Mouse (Mus musculus): ENCODE results near the gene Tbc1d7. TPM values are rescaled to one million over a fixed set of nuclear protein-coding genes. Genes with fewer than 3 reads are reported as not detected.

The Tbc1d7 gene
- polyA plus RNA-seq, 1 experiment, result 4.0 TPM

GRCm38 (mm10) chr13:43182465-43183201, 11.3 kb upstream of the Tbc1d7 start:
- H3K36me3 ChIP-seq (ENCODE audit: control insufficient read depth, insufficient read depth, low read length), result no peaks in the 10 kb centered on the region
- TF ChIP-seq POLR2A (IDR thresholded peaks at IDR 0.05; ENCODE audit: low read depth, low read length), result no peak
- TF ChIP-seq CTCF (IDR thresholded peaks at IDR 0.05; ENCODE audit: extremely low read depth, insufficient read length, insufficient replicate concordance, low read depth, low read length), result peak; percentile 82; the same call in 1 of the 2 replicates
- H3K27ac ChIP-seq (ENCODE audit: insufficient read depth, low read depth, low read length), result no peak overlapping the region
- peaks cover 2% of the 10 kb centered on the region; the same call in 1 of the 2 replicates for H3K4me1 ChIP-seq (ENCODE audit: control insufficient read depth, insufficient read depth, insufficient read length, low read length)
- H3K27me3 ChIP-seq (ENCODE audit: control insufficient read depth, insufficient read depth, low read length), result no peaks in the 10 kb centered on the region
- no peak overlapping the region for H3K4me3 ChIP-seq (ENCODE audit: low read depth, low read length)
- WGBS, result 20% methylated on average over 14 of the region's 14 CpGs

- peaks cover 2% of the 10 kb centered on the region; the same call in 1 of the 2 replicates for H3K4me1 ChIP-seq (ENCODE audit: control insufficient read depth, insufficient read depth, insufficient read length, low read length)
- H3K4me3 ChIP-seq (ENCODE audit: low read depth, low read length), result no peak overlapping the region
- no peak for TF ChIP-seq POLR2A (IDR thresholded peaks at IDR 0.05; ENCODE audit: low read depth, low read length)
- no peak for TF ChIP-seq CTCF (IDR thresholded peaks at IDR 0.05; ENCODE audit: extremely low read depth, insufficient read length, insufficient replicate concordance, low read depth, low read length)
- H3K36me3 ChIP-seq (ENCODE audit: control insufficient read depth, insufficient read depth, low read length), result no peaks in the 10 kb centered on the region
- 48% methylated on average over 7 of the region's 7 CpGs for WGBS
- H3K27ac ChIP-seq (ENCODE audit: insufficient read depth, low read depth, low read length), result no peak overlapping the region
- no peaks in the 10 kb centered on the region for H3K27me3 ChIP-seq (ENCODE audit: control insufficient read depth, insufficient read depth, low read length)
These were observed 9.8 kb upstream of the Tbc1d7 start for GRCm38 (mm10) chr13:43181104-43181503.

- no peaks in the 10 kb centered on the region for H3K36me3 ChIP-seq (ENCODE audit: control insufficient read depth, insufficient read depth, low read length)
- no peaks in the 10 kb centered on the region for H3K27me3 ChIP-seq (ENCODE audit: control insufficient read depth, insufficient read depth, low read length)
- H3K27ac ChIP-seq (ENCODE audit: insufficient read depth, low read depth, low read length), result no peak overlapping the region
- no peak overlapping the region for H3K4me3 ChIP-seq (ENCODE audit: low read depth, low read length)
- TF ChIP-seq POLR2A (IDR thresholded peaks at IDR 0.05; ENCODE audit: low read depth, low read length), result no peak
- no peak for TF ChIP-seq CTCF (IDR thresholded peaks at IDR 0.05; ENCODE audit: extremely low read depth, insufficient read length, insufficient replicate concordance, low read depth, low read length)
- peaks cover 2% of the 10 kb centered on the region; the same call in 1 of the 2 replicates for H3K4me1 ChIP-seq (ENCODE audit: control insufficient read depth, insufficient read depth, insufficient read length, low read length)
- 75% methylated on average over 7 of the region's 7 CpGs for WGBS
These were observed 6.0 kb upstream of the Tbc1d7 start for GRCm38 (mm10) chr13:43177317-43177716.

- TF ChIP-seq CTCF (IDR thresholded peaks at IDR 0.05; ENCODE audit: extremely low read depth, insufficient read length, insufficient replicate concordance, low read depth, low read length) (no peak), POLR2A (IDR thresholded peaks at IDR 0.05; ENCODE audit: low read depth, low read length) (no peak)
- no peaks in the 10 kb centered on the region for H3K27me3 ChIP-seq (ENCODE audit: control insufficient read depth, insufficient read depth, low read length)
- 88% methylated on average over 3 of the region's 3 CpGs for WGBS
- no peak overlapping the region for H3K27ac ChIP-seq (ENCODE audit: insufficient read depth, low read depth, low read length)
- H3K4me1 ChIP-seq (ENCODE audit: control insufficient read depth, insufficient read depth, insufficient read length, low read length), result peaks cover 2% of the 10 kb centered on the region; the same call in 1 of the 2 replicates
- no peak overlapping the region for H3K4me3 ChIP-seq (ENCODE audit: low read depth, low read length)
- no peaks in the 10 kb centered on the region for H3K36me3 ChIP-seq (ENCODE audit: control insufficient read depth, insufficient read depth, low read length)
These were observed 5.4 kb upstream of the Tbc1d7 start for GRCm38 (mm10) chr13:43176676-43177075.

GRCm38 (mm10) chr13:43173262-43173661, 2.0 kb upstream of the Tbc1d7 start:
- H3K36me3 ChIP-seq (ENCODE audit: control insufficient read depth, insufficient read depth, low read length), result no peaks in the 10 kb centered on the region
- WGBS, result 15% methylated on average over 9 of the region's 9 CpGs
- H3K27me3 ChIP-seq (ENCODE audit: control insufficient read depth, insufficient read depth, low read length), result no peaks in the 10 kb centered on the region
- no peak overlapping the region for H3K27ac ChIP-seq (ENCODE audit: insufficient read depth, low read depth, low read length)
- no peaks in the 10 kb centered on the region; the same call in 1 of the 2 replicates for H3K4me1 ChIP-seq (ENCODE audit: control insufficient read depth, insufficient read depth, insufficient read length, low read length)
- no peak for TF ChIP-seq POLR2A (IDR thresholded peaks at IDR 0.05; ENCODE audit: low read depth, low read length)
- peak; percentile 86; the same call in 1 of the 2 replicates for TF ChIP-seq CTCF (IDR thresholded peaks at IDR 0.05; ENCODE audit: extremely low read depth, insufficient read length, insufficient replicate concordance, low read depth, low read length)
- no peak overlapping the region for H3K4me3 ChIP-seq (ENCODE audit: low read depth, low read length)

- H3K4me3 ChIP-seq (ENCODE audit: low read depth, low read length), result peak overlapping the region; percentile 85; the same call in 1 of the 2 replicates
- no peak for TF ChIP-seq POLR2A (IDR thresholded peaks at IDR 0.05; ENCODE audit: low read depth, low read length)
- 0 out of 2 replicates have a peak, but pooled peaks have one; percentile 5 for TF ChIP-seq CTCF (IDR thresholded peaks at IDR 0.05; ENCODE audit: extremely low read depth, insufficient read length, insufficient replicate concordance, low read depth, low read length)
- H3K4me1 ChIP-seq (ENCODE audit: control insufficient read depth, insufficient read depth, insufficient read length, low read length), result no peaks in the 10 kb centered on the region; the same call in 1 of the 2 replicates
- H3K36me3 ChIP-seq (ENCODE audit: control insufficient read depth, insufficient read depth, low read length), result no peaks in the 10 kb centered on the region; the same call in 1 of the 2 replicates
- no peak overlapping the region for H3K27ac ChIP-seq (ENCODE audit: insufficient read depth, low read depth, low read length)
- no peaks in the 10 kb centered on the region for H3K27me3 ChIP-seq (ENCODE audit: control insufficient read depth, insufficient read depth, low read length)
- WGBS, result 41% methylated on average over 14 of the region's 14 CpGs
These were observed 874 bp upstream of the Tbc1d7 start for GRCm38 (mm10) chr13:43172036-43172713.

GRCm38 (mm10) chr13:43167721-43168120, 3.6 kb downstream of the Tbc1d7 start:
- Histone ChIP-seq H3K27me3 (ENCODE audit: control insufficient read depth, insufficient read depth, low read length) (no peaks in the 10 kb centered on the region), H3K4me1 (ENCODE audit: control insufficient read depth, insufficient read depth, insufficient read length, low read length) (no peaks in the 10 kb centered on the region; the same call in 1 of the 2 replicates), H3K4me3 (ENCODE audit: low read depth, low read length) (no peak overlapping the region), H3K27ac (ENCODE audit: insufficient read depth, low read depth, low read length) (no peak overlapping the region), H3K36me3 (ENCODE audit: control insufficient read depth, insufficient read depth, low read length) (no peaks in the 10 kb centered on the region; the same call in none of the 2 replicates)
- no peak for TF ChIP-seq POLR2A (IDR thresholded peaks at IDR 0.05; ENCODE audit: low read depth, low read length)
- TF ChIP-seq CTCF (IDR thresholded peaks at IDR 0.05; ENCODE audit: extremely low read depth, insufficient read length, insufficient replicate concordance, low read depth, low read length), result no peak
- 84% methylated on average over 9 of the region's 9 CpGs for WGBS

Data from small intestine, adult 2 months (tissue).